Mouse (Mus musculus) kidney, postnatal 25 days (tissue): Measurements from ENCODE around the gene Gpatch4.

Source experiments
- DNase-seq, 2 experiments: peaks; one replicate each; pipeline ENCODE4 v3.0.0; 2021; ENCODE audit warnings: mixed read lengths in 2 of 2

The Gpatch4 gene

GRCm38 (mm10) chr3:88033506-88033905 is 9.4 kb upstream of the Gpatch4 start:
- DNase-seq, result no peak

GRCm38 (mm10) chr3:88035561-88036293 is 7.2 kb upstream of the Gpatch4 start:
- DNase-seq, result no peak

GRCm38 (mm10) chr3:88049532-88049931 is 6.6 kb downstream of the Gpatch4 start:
- DNase-seq, result no peak

GRCm38 (mm10) chr3:88057030-88057429 is 14.1 kb downstream of the Gpatch4 start:
- no peak for DNase-seq

- DNase-seq, result peak; percentile 87 to 93
These were observed 15.2 kb downstream of the Gpatch4 start, which contains the start of gene Naxe for GRCm38 (mm10) chr3:88057902-88058696. Gene Naxe (minus strand): TSS chr3:88058495.

GRCm38 (mm10) chr3:88068386-88068785 is 25.5 kb downstream of the Gpatch4 start:
- peak in 1 of 2 experiments; percentile 13 for DNase-seq

- peak; percentile 81 to 88 for DNase-seq
These were observed 28.9 kb downstream of the Gpatch4 start for GRCm38 (mm10) chr3:88071783-88072182.

- no peak for DNase-seq
These were observed 30.7 kb downstream of the Gpatch4 start for GRCm38 (mm10) chr3:88073631-88074030.

- no peak for DNase-seq
These were observed 31.4 kb downstream of the Gpatch4 start for GRCm38 (mm10) chr3:88074351-88074750.

- DNase-seq, result no peak
These were observed 31.9 kb downstream of the Gpatch4 start for GRCm38 (mm10) chr3:88074766-88075165.

GRCm38 (mm10) chr3:88077441-88077840 is 34.5 kb downstream of the Gpatch4 start:
- DNase-seq, result no peak

GRCm38 (mm10) chr3:88078204-88078603 is 35.3 kb downstream of the Gpatch4 start, which contains the start of gene Ttc24:
Gene Ttc24 (minus strand): TSS chr3:88078304.
- no peak for DNase-seq

GRCm38 (mm10) chr3:88081345-88082223 is 38.7 kb downstream of the Gpatch4 start, which contains the start of gene Iqgap3:
Gene Iqgap3 (plus strand): TSS chr3:88081971.
- peak; percentile 94 to 96 for DNase-seq

- no peak for DNase-seq
These were observed 39.3 kb downstream of the Gpatch4 start for GRCm38 (mm10) chr3:88082224-88082618.

GRCm38 (mm10) chr3:88082663-88083062 is 39.8 kb downstream of the Gpatch4 start:
- DNase-seq, result no peak

GRCm38 (mm10) chr3:88084001-88084400 is 41.1 kb downstream of the Gpatch4 start:
- DNase-seq, result no peak

- no peak for DNase-seq
These were observed 42.6 kb downstream of the Gpatch4 start for GRCm38 (mm10) chr3:88085459-88085858.

GRCm38 (mm10) chr3:88087688-88088087 is 44.8 kb downstream of the Gpatch4 start:
- DNase-seq, result peak in 1 of 2 experiments; percentile 52

- DNase-seq, result no peak
These were observed 47.2 kb downstream of the Gpatch4 start for GRCm38 (mm10) chr3:88090106-88090505.

GRCm38 (mm10) chr3:88090616-88091015 is 47.7 kb downstream of the Gpatch4 start:
- DNase-seq, result no peak

GRCm38 (mm10) chr3:88094126-88094525 is 51.2 kb downstream of the Gpatch4 start:
- DNase-seq, result no peak

- no peak for DNase-seq
These were observed 54.8 kb downstream of the Gpatch4 start for GRCm38 (mm10) chr3:88097666-88098065.

GRCm38 (mm10) chr3:88100251-88100650 is 57.3 kb downstream of the Gpatch4 start:
- peak in 1 of 2 experiments; percentile 14 for DNase-seq
